Mouse (Mus musculus): ENCODE measurements around the gene Gm28230. TPM values are rescaled to one million over a fixed set of nuclear protein-coding genes. Genes with fewer than 3 reads are reported as not detected.

Gene Gm28230
- polyA plus RNA-seq, 1 experiment from 2014 or later, result not detected

- no peak overlapping the region for H3K9ac ChIP-seq (replicated peaks; ENCODE audit: low read depth, low read length)
- no peak overlapping the region for H3K4me3 ChIP-seq (replicated peaks; ENCODE audit: low read length)
- no peak for ATAC-seq
- no peaks in the 10 kb centered on the region for H3K36me3 ChIP-seq (ENCODE audit: control insufficient read depth, insufficient read depth)
- no peaks in the 10 kb centered on the region for H3K9me3 ChIP-seq (ENCODE audit: control insufficient read depth, low read length)
- H3K27me3 ChIP-seq (replicated peaks; ENCODE audit: control insufficient read depth, insufficient read depth, low read length), result peaks cover 84% of the 10 kb centered on the region
- H3K27ac ChIP-seq (ENCODE audit: low read length), result no peak overlapping the region
- no peaks in the 10 kb centered on the region for H3K4me1 ChIP-seq (replicated peaks; ENCODE audit: control insufficient read depth, insufficient read depth, low read length)
- 3% methylated on average over 8 of the region's 8 CpGs for WGBS
- no peak overlapping the region for H3K4me2 ChIP-seq (ENCODE audit: low read length)
Observed at GRCm38 (mm10) chr2:74730331-74730730, 3.8 kb downstream of the Gm28230 start.

- Histone ChIP-seq H3K4me1 (replicated peaks; ENCODE audit: control insufficient read depth, insufficient read depth, low read length) (peaks cover 2% of the 10 kb centered on the region; the same call in 1 of the 2 replicates), H3K27ac (ENCODE audit: low read length) (no peak overlapping the region)
Observed at GRCm38 (mm10) chr2:74731055-74731454, 4.5 kb downstream of the Gm28230 start.

GRCm38 (mm10) chr2:74731799-74732512 lies 5.4 kb downstream of the Gm28230 start:
- Histone ChIP-seq H3K36me3 (ENCODE audit: control insufficient read depth, insufficient read depth) (no peaks in the 10 kb centered on the region), H3K27ac (ENCODE audit: low read length) (no peak overlapping the region), H3K9ac (replicated peaks; ENCODE audit: low read depth, low read length) (no peak overlapping the region), H3K4me3 (replicated peaks; ENCODE audit: low read length) (no peak overlapping the region), H3K4me1 (replicated peaks; ENCODE audit: control insufficient read depth, insufficient read depth, low read length) (peaks cover 4% of the 10 kb centered on the region; the same call in 1 of the 2 replicates), H3K9me3 (ENCODE audit: control insufficient read depth, low read length) (no peaks in the 10 kb centered on the region), H3K4me2 (ENCODE audit: low read length) (no peak overlapping the region), H3K27me3 (replicated peaks; ENCODE audit: control insufficient read depth, insufficient read depth, low read length) (peaks cover 84% of the 10 kb centered on the region)
- ATAC-seq, result no peak
- WGBS, result 4% methylated on average over 9 of the region's 9 CpGs

More at GRCm38 (mm10) chr2:74731055-74731454, 4.5 kb downstream of the Gm28230 start:
- H3K9me3 ChIP-seq (ENCODE audit: control insufficient read depth, low read length), result no peaks in the 10 kb centered on the region
- no peak overlapping the region for H3K9ac ChIP-seq (replicated peaks; ENCODE audit: low read depth, low read length)
- H3K4me3 ChIP-seq (replicated peaks; ENCODE audit: low read length), result no peak overlapping the region
- ATAC-seq, result no peak
- H3K4me2 ChIP-seq (ENCODE audit: low read length), result no peak overlapping the region
- H3K36me3 ChIP-seq (ENCODE audit: control insufficient read depth, insufficient read depth), result no peaks in the 10 kb centered on the region
- H3K27me3 ChIP-seq (replicated peaks; ENCODE audit: control insufficient read depth, insufficient read depth, low read length), result peaks cover 85% of the 10 kb centered on the region

GRCm38 (mm10) chr2:74732513-74733316 lies 6.2 kb downstream of the Gm28230 start:
- no peak overlapping the region for H3K4me2 ChIP-seq (ENCODE audit: low read length)
- peaks cover 4% of the 10 kb centered on the region; the same call in 1 of the 2 replicates for H3K4me1 ChIP-seq (replicated peaks; ENCODE audit: control insufficient read depth, insufficient read depth, low read length)
- WGBS, result under 1% methylated on average over 52 of the region's 52 CpGs
- no peak overlapping the region for H3K9ac ChIP-seq (replicated peaks; ENCODE audit: low read depth, low read length)
- ATAC-seq, result no peak
- no peak overlapping the region for H3K27ac ChIP-seq (ENCODE audit: low read length)
- no peaks in the 10 kb centered on the region for H3K9me3 ChIP-seq (ENCODE audit: control insufficient read depth, low read length)
- peaks cover 84% of the 10 kb centered on the region for H3K27me3 ChIP-seq (replicated peaks; ENCODE audit: control insufficient read depth, insufficient read depth, low read length)
- no peak overlapping the region for H3K4me3 ChIP-seq (replicated peaks; ENCODE audit: low read length)
- H3K36me3 ChIP-seq (ENCODE audit: control insufficient read depth, insufficient read depth), result no peaks in the 10 kb centered on the region

- Histone ChIP-seq H3K27ac (ENCODE audit: low read length) (no peak overlapping the region), H3K36me3 (ENCODE audit: control insufficient read depth, insufficient read depth) (no peaks in the 10 kb centered on the region), H3K9me3 (ENCODE audit: control insufficient read depth, low read length) (no peaks in the 10 kb centered on the region), H3K9ac (replicated peaks; ENCODE audit: low read depth, low read length) (no peak overlapping the region), H3K4me3 (replicated peaks; ENCODE audit: low read length) (no peak overlapping the region), H3K4me1 (replicated peaks; ENCODE audit: control insufficient read depth, insufficient read depth, low read length) (peaks cover 4% of the 10 kb centered on the region; the same call in 1 of the 2 replicates), H3K27me3 (replicated peaks; ENCODE audit: control insufficient read depth, insufficient read depth, low read length) (peaks cover 84% of the 10 kb centered on the region), H3K4me2 (ENCODE audit: low read length) (no peak overlapping the region)
- ATAC-seq, result no peak
- 0% methylated on average over 12 of the region's 16 CpGs for WGBS
Observed at GRCm38 (mm10) chr2:74733317-74733661, 6.8 kb downstream of the Gm28230 start.

GRCm38 (mm10) chr2:74733765-74734164 lies 7.2 kb downstream of the Gm28230 start:
- Histone ChIP-seq H3K36me3 (ENCODE audit: control insufficient read depth, insufficient read depth) (no peaks in the 10 kb centered on the region), H3K9me3 (ENCODE audit: control insufficient read depth, low read length) (no peaks in the 10 kb centered on the region), H3K27ac (ENCODE audit: low read length) (no peak overlapping the region), H3K4me1 (replicated peaks; ENCODE audit: control insufficient read depth, insufficient read depth, low read length) (peaks cover 4% of the 10 kb centered on the region; the same call in 1 of the 2 replicates), H3K9ac (replicated peaks; ENCODE audit: low read depth, low read length) (no peak overlapping the region), H3K4me3 (replicated peaks; ENCODE audit: low read length) (no peak overlapping the region), H3K27me3 (replicated peaks; ENCODE audit: control insufficient read depth, insufficient read depth, low read length) (peaks cover 84% of the 10 kb centered on the region), H3K4me2 (ENCODE audit: low read length) (no peak overlapping the region)
- 0% methylated on average over 6 of the region's 6 CpGs for WGBS
- ATAC-seq, result no peak

GRCm38 (mm10) chr2:74734451-74734850 lies 7.9 kb downstream of the Gm28230 start:
- H3K4me3 ChIP-seq (replicated peaks; ENCODE audit: low read length), result no peak overlapping the region
- H3K27me3 ChIP-seq (replicated peaks; ENCODE audit: control insufficient read depth, insufficient read depth, low read length), result peaks cover 84% of the 10 kb centered on the region
- no peaks in the 10 kb centered on the region for H3K36me3 ChIP-seq (ENCODE audit: control insufficient read depth, insufficient read depth)
- H3K4me2 ChIP-seq (ENCODE audit: low read length), result no peak overlapping the region
- no peaks in the 10 kb centered on the region for H3K9me3 ChIP-seq (ENCODE audit: control insufficient read depth, low read length)
- H3K9ac ChIP-seq (replicated peaks; ENCODE audit: low read depth, low read length), result no peak overlapping the region
- no peak overlapping the region for H3K27ac ChIP-seq (ENCODE audit: low read length)
- H3K4me1 ChIP-seq (replicated peaks; ENCODE audit: control insufficient read depth, insufficient read depth, low read length), result peaks cover 4% of the 10 kb centered on the region; the same call in 1 of the 2 replicates
- ATAC-seq, result no peak
- under 1% methylated on average over 13 of the region's 13 CpGs for WGBS

GRCm38 (mm10) chr2:74734996-74735811 lies 8.7 kb downstream of the Gm28230 start:
- no peaks in the 10 kb centered on the region for H3K9me3 ChIP-seq (ENCODE audit: control insufficient read depth, low read length)
- no peak overlapping the region for H3K27ac ChIP-seq (ENCODE audit: low read length)
- H3K4me1 ChIP-seq (replicated peaks; ENCODE audit: control insufficient read depth, insufficient read depth, low read length), result peaks cover 4% of the 10 kb centered on the region; the same call in 1 of the 2 replicates
- no peaks in the 10 kb centered on the region for H3K36me3 ChIP-seq (ENCODE audit: control insufficient read depth, insufficient read depth)
- H3K4me2 ChIP-seq (ENCODE audit: low read length), result no peak overlapping the region
- H3K27me3 ChIP-seq (replicated peaks; ENCODE audit: control insufficient read depth, insufficient read depth, low read length), result peaks cover 86% of the 10 kb centered on the region
- WGBS, result under 1% methylated on average over 27 of the region's 27 CpGs
- no peak for ATAC-seq
- no peak overlapping the region for H3K4me3 ChIP-seq (replicated peaks; ENCODE audit: low read length)
- H3K9ac ChIP-seq (replicated peaks; ENCODE audit: low read depth, low read length), result no peak overlapping the region

Measured in forebrain, embryonic 16.5 days (tissue).